Mouse (Mus musculus): ENCODE results near the gene Grasp.
A peak's percentile ranks its signal among the peaks of the same experiment; 100 is the strongest.

Grasp gene

DNA sequence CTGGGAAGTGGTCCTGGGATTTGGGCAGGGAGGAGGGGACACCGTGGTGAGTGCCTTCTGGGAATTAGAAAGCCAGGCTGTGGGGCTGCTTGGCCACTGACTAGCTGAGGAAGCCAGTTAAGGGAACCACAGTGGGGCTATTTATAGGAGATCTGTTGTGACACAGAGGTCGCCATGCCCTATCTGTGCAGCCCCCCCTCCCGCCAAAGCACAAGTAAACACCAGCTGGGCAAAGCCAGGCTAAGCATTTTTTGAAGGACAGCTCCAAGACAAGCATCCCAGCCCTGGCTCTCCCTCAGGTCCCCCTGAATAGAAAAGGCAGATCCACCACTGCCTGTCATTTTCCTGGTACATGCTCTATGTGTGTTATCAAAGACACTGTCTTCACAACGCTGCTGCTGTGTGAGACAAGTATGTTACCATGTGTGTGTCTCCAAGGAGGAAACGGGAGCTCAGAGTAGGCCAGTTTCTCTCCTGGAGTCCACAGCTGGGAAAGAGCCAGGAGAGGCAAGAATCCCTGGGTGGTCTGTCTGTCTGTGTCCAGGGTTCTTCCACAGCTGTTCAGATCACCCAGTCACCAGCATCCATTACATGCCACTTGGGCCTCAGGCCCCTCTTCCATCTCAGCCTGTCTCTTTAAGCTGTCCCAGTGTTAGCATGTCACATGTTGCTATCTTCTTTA is 24.2 kb downstream of the Grasp start:
- no peak for DNase-seq (ENCODE audit: low read depth, low spot score)

DNA sequence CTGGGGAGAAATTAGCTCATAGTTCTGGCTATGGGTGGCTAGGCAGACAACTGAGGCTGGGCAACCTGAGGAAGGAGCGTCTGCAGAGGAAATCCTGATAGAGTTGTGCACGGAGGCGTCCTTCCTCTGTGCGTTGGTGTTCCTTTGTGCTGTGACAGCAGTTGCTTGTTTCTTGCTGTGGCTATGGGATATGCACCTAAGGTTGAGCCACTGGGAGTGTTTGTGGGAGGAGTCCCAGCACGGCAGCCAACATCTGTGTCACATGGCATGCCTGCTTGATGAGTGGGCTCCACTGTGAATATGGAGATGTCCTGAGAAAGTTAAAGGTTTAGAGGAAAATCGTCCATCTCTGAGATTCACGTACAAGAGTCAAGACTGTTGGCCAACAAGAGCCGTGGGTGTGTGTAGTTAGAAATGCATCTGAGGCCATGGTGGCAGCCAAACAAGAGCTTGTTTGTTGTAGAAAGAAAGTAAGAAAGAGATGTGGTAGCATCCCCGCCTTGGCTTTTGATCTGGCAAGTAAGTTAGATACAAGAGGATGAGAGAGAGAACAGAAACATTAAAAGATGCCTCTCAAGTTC is 26.3 kb downstream of the Grasp start:
- DNase-seq (ENCODE audit: low read depth, low spot score), result no peak

DNA sequence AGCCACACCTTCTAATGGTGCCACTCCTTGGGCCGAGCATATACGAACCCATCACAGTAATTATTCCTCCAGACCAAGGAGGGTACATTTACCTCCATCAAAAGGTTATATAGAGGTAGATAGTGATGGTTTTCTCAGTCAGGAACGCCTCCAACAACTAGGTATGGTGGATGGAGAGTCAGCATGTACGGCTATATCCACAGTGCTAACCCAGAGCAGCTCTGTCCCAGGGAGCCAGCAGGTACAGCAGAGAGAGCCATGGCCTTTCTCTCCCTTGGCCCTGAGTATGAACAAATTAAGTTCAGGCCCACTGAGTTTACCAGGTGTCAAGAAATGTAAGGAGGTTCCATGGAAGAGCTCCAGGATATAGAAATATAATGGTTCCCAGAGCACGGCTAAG is 27.9 kb downstream of the Grasp start:
- no peak for DNase-seq (ENCODE audit: low read depth, low spot score)

DNA sequence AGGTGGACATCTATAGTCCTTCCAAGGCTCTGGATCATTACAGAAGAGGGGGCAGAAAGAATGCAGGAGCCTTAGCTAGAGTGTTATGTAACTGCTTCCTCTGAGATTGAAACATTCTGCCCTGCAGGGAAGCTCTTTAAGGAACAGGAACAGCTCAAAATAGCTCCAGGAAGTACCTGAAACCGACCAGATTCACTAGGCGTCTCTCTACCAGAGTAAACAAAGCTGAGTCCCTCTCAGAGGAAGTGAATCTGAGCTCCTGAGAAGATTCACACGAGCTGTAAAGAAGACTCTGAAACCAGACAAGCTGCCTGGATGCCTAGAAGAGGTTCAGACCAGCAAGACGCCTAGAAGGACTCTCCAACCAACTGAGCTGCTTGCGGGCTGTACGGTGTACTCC is 28.6 kb downstream of the Grasp start:
- no peak for DNase-seq (ENCODE audit: low read depth, low spot score)

DNA sequence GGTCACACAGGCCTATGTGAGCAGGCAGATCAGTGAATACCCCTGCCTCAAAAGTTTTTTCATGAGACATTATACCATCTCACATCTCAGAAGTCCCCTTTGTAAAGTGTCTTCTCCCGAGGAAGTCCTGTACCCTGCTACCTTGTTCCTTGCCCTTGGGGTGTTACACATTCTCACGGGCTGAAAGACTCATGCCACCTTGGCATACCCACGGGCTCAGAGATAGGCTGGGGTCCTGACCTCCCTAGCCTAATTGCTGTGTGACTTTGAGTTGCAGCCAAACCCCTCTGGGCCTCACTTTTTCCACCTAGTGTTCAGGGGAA is 29.5 kb downstream of the Grasp start:
- DNase-seq (ENCODE audit: low read depth, low spot score), result no peak

DNA sequence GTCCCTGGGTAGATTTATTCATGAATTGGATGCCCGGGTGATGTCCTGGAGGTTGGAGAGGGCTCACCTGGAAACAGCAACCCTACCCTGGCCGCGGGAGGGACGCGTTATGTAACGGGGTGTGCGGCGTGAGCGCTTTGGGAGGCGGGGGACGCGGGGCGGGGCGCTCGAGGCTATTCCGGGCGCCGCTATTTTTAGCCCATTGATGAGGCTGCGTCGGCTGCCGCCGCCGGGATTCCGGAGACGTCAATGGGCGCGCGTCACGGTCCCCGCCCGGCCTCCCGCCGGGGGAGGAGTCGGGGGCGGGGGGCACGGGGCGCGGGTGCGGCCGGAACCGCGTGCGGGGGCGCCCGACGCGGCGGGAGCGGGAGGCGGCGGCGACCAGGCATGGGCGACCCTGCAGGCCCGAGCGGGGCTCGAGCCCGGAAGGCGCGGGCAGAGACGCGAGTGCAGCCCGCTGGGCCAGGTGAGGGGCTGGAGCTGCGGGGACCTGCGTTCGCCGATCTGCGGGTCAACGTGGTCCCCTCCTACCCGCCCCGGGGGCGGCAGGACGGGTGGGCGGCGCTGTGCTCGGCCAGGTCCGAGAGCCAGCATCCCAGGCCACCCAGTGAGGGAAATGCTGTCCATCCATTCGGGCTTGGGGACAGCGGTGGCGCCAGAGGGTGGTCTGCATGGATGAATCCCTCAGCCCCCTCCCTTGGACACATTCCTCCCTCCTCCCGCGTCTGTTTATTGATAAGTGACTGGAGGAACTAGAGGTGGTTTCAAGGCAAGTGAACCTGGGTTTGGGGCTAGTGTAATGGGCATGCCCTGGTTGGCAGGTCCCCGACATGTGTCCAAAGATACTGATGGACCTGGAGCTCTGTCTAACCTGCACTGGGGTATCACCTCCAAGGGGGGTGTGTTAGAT is 30.2 kb downstream of the Grasp start, which contains the start of gene Nr4a1:
TSS of gene Nr4a1 (plus strand) at position 384 of the 910 bp plus-strand sequence.
- DNase-seq (ENCODE audit: low read depth, low spot score), result no peak

DNA sequence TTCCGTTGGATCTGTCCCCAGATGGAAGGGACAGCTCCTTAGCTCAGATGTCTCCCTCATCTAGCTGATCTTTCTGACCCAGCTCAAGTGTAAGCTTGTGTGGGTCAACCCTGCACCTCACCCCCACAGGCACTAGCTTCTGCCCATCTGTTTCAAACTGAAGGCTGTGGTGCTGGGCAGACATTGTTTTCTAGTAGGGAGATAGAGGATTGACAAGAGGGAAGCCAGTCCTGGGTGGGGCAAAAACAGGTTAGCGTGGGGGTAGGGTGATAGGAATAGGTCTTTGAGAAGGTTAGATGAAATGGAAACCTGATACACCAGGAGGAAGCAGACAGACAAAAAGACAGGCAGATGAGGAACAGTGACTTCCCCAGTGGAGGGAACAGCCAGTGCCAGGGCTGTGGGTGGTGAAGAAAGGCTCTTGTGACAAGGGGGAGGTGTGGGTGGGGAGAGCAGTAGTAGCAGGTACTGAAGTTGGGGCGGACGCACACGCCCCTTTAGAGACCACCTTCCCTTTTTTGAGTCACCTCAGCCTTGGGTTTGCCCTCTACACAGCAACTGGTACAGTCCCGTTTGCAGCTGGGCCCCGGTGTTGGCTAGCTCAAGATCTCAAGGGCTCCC is 32.0 kb downstream of the Grasp start:
- no peak for DNase-seq (ENCODE audit: low read depth, low spot score)

DNA sequence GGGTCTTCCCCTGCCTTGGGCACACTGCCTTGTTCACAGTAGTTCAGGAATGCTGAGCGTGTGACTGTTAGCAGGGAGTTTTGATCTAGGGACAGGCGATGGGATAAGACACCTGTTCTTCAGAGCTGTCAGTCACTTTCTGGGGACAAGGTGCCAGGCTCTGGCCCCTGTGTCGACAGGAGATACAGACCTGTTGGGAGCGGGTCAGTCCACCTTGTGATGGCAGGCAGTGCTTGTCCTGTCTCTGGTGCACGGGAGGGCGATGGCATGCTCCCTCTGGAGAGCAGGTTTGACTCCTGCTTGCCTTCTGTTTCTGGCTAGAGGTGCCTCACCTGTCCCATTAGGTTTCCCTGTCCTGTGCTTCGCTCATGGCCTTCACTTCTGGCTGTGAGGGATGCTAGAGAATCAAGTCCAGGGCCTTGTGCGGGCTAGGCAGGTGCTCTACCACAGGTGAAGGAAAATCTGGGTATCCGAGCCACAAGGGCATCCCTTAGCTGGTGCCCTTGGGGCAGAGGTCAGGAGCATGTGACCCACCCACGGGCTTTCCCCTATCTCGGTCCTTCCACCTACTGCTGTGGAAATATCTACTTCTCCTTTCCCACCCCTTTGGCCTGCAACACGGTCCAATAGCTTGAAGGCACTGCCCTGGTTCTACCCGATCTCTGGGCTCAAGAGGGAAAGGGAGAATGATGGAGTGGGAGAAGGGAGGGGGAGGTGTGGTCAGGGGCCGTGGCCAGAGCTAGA is 32.6 kb downstream of the Grasp start:
- DNase-seq (ENCODE audit: low read depth, low spot score), result no peak

DNA sequence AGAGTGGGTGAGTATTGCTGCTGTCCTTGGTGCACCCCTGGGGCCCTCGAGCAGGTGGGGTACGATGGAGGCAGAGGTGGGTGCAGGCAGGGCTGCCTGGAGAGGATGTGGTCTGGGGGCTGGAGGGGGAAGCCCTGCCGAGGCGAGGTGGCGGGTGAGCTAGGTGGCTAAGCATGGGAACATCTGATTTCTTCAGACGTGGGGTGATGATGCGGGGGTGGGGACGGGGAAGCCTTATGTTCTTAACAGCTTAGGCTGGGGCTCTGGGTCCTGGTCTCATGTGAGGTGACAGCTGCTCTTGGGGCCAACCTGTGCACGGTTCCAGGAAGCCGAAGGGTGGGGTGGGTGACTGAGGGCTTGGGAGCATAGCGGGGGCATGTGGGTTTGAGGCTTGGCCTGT is 34.4 kb downstream of the Grasp start:
- no peak for DNase-seq (ENCODE audit: low read depth, low spot score)

DNA sequence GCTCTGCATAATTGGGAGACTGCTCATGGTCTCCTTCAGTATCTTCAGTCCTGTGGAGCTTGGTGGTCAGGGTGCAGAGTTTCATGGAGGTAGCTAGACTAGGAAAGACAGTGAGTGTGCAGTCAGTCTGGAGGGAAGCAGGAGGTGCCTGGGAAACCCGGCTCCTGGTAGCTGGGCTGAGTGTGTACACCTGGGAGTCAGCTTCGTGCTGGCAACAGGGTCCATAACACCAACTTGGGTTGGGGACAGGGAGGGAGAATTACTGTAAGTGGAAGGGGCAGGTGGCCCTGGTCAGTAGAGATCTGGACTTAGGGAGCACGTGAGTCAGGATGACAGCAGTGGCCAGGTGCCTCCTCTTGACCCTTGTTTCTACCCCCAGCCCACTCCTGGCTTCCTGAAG is 35.9 kb downstream of the Grasp start:
- no peak for DNase-seq (ENCODE audit: low read depth, low spot score)

DNA sequence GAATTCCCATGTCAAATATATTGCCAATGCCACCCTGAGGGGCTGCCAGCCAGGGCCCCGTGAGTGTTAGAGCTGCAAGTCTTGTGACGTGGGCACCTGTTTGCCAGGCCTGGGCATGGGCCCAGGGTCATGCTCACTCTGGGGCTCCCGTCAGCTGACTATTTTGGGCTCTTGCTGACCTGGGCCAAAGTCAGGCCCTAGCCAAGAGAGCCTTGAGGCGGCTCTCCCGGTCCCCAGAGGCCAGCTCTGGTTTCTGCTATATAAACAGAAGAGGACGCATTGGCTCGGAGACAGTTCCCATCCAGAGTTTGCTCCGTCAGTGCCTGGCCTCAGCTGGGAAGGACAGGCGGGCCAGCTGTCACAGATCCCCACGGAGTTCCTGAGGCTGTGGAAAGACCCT is 36.4 kb downstream of the Grasp start:
- no peak for DNase-seq (ENCODE audit: low read depth, low spot score)

DNA sequence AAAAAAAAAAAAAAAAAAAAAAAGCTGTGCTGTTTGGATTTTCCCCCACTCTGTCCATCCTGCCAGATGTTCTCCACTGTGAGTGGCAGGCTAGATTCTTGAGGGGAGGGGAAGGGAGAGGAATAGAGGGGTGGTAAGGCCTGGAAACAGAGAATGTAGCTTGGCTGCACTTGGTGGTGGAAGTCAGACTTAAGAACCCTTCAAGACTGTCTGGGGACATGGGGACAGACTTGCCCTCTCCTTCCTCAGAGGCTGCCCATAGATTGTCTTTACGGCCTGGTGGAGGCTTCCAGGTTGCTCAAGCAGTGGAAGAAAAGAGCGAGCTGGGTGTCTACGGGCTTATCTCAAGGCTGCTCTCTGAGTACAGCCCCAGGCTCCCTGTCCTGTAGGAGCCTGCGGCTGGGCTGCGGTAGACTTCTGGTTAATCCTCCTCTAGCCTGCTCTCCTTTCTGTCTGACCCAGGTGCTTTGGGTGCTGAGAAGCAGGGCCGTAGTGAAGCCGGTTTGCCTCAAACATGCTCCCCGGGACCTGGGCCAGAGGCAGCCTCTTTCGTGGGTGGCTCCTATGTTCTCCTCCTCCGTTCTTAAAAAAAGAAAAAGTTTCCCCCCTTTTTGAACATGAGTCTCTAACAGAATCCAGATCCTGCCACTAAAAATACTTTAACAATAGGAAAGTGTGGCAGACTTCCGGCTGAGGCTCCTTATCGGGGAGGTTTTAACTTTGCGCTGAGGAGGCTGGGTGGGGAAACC is 37.1 kb downstream of the Grasp start:
- no peak for DNase-seq (ENCODE audit: low read depth, low spot score)

DNA sequence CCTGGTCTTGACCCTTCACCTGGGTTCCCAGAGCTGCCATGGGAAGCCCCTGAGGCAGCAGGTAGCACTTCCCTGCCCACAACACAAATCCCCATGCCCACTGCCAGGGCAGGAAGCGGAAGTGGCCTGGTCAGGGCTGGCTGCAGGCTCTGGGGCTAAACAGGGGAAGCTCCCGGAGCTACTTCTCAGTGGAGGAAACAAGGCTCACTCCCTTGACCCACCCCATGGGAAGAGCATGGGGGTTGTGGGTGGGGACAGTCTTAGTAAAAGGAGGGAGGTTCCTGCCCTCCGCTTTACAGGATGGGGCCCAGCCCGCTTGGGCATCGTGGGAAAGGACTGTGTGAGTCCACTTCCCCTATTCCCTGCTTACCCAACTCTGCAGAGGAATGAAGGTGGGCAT is 38.5 kb downstream of the Grasp start:
- no peak for DNase-seq (ENCODE audit: low read depth, low spot score)

DNA sequence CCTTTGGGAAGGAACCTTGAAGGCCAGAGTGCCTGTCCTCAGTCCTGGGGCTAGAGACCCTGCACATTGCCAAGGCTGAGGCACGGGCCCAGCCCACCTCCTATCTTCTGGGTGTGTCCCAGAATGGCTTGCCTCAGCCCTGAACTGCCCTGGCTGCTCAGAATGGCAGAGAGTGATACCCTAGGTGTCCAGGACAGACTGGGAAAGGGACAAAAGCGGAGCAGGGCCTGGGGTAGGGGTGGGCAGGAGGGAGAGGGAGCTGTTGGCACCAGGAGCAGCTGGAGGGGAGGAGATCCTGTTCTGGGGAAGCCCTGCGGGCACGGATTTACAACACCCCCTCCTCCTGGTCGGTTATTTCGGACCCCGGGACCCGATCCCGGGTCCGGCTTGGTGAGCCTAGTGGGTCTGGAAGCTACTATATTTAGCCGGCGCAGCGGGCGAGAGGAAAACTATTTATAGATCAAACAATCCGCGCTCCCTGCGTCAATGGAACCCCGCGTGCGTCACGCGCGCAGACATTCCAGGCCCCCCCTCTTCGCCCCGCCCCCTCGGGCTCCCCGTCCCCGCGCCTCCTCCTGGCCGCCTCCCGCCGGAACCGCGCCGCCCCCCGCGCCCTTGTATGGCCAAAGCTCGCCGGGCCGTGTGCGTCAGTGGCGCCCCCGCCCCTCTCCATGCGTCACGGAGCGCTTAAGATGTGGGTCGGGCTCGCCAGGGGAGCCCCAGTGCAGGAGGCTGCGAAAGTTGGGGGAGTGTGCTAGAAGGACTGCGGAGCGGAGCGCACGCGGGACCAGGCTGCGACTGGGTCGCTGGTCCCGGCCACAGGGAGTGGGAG is 42.4 kb downstream of the Grasp start:
- DNase-seq (ENCODE audit: low read depth, low spot score), result peak; percentile 81

DNA sequence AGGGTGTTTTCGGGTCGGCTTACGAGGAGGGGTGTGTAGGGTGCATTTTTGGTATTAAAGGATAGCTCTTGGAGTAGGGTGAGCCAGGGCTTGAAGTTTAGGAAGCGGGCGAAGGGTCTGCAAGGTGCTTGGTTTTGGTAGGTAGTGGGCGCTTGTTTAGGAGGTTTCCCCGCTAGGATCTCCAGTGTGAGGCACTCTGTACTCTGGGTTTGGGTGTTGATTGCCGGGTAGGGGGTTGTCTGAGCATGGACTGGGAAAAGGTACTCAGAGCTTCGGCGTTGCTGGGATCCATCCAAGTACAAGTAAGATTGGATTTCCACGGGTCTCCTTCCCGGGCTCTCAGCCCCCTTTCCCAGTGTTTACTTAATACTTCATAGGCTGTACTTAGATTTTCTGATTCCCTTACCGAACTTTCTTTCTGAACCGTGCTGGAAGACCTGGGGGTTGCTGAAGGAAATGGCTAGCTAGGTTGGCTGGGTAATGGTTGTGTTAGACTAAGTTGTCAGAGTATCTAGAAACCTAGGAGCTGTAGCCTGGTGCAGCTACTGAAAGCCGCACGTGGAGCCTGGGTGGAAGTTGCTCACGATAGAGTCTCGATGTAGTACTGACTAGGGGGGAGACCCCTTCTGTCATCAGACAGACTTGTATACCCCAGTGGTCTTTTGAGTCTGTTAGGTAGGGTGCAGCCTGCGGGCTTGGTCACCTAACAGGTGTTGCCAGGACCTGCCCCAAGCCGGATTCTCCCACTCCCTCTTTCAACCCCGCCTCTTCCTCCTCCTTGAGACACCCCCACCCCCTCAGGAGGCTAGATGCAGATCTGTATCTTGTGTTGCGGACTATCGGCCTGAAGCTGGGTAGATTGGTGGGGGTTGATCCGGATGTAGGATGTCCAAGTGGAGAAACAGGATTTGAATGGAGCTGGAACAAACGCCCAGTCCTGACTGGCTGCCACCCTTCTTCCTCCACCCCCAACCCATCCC is 43.4 kb downstream of the Grasp start:
- DNase-seq (ENCODE audit: low read depth, low spot score), result no peak

DNA sequence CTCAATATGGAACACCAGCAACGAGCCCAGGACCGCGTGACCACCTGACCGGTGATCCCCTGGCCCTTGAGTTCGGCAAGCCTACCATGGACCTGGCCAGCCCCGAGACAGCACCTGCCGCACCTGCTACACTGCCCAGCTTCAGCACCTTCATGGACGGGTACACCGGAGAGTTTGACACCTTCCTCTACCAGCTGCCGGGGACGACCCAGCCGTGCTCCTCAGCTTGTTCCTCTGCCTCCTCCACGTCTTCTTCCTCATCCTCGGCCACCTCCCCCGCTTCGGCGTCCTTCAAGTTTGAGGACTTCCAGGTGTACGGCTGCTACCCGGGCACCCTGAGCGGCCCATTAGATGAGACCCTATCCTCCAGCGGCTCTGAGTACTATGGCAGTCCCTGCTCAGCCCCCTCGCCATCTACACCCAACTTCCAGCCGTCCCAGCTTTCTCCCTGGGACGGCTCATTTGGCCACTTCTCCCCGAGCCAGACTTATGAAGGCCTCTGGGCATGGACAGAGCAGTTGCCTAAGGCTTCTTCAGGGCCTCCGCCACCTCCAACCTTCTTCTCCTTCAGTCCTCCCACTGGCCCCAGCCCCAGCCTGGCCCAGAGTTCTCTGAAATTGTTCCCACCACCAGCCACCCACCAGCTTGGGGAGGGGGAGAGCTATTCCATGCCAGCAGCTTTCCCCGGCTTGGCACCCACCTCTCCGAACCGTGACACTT is 46.3 kb downstream of the Grasp start:
- no peak for DNase-seq (ENCODE audit: low read depth, low spot score)

DNA sequence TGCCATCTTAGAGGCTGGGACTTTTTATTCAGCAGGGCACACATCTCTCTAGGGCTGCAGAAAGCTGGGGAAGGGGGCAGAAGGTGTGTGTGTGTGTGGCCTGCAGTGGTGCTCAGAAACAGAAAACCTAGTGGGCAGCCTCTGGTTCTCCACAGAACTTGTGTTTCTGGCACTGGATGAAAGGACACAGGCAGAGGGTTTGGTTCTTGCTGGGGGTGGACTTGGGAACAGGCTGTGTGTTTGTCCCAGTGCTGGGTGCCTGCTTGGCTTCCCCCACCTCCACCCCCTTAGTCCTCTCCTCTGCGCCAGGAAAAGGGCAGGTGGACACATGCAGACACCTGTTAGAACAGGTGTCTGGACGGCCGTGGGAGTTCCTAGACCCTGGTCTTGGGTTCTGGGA is 47.1 kb downstream of the Grasp start:
- no peak for DNase-seq (ENCODE audit: low read depth, low spot score)

DNA sequence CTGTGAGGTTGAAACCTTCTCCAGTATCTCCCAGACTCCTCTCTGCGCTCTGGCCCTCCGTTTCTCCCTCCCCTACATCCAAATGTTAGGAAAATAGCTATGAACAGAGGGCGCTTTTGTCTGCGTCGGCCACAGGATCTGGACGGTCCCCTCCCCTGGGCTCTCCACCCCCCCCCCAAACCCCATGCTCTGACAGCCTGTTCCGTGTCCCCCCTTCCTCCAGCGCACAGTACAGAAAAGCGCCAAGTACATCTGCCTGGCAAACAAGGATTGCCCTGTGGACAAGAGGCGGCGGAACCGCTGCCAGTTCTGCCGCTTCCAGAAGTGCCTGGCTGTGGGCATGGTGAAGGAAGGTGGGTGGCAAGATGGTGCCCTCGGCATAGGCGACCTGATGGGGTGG is 47.5 kb downstream of the Grasp start:
- DNase-seq (ENCODE audit: low read depth, low spot score), result no peak

All from forelimb bud, embryonic 11.5 days (tissue).